Mouse (Mus musculus) layer of hippocampus, adult 9-11 months (tissue): Measurements from ENCODE around the gene Prdm1.

Experiments used
- DNase-seq: peaks from one replicate; pipeline ENCODE4 v3.0.0; 2022

The Prdm1 gene

DNA sequence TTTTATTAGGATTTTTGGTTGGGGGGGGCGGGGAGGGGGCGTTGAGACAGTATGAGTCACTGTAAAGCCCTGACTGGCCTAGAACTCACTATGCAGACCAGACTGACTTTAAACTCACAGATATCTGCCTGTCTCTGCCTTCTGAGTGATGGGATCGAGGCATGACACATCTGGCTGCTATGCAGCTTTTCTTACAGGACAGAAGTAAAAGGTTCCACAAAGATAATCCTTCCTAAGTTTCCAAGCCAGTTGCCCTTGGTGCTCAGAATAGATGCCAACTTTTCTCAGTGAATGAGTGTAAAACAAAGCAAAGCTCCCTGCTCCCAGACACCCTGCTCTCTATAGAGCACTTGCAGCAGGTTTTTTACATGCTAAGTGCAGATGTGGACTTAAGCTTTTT, 112.7 kb downstream of the Prdm1 start:
- DNase-seq = no peak

GRCm38 (mm10) chr10:44409958-44410357, 118.3 kb downstream of the Prdm1 start:
- no peak for DNase-seq

DNA sequence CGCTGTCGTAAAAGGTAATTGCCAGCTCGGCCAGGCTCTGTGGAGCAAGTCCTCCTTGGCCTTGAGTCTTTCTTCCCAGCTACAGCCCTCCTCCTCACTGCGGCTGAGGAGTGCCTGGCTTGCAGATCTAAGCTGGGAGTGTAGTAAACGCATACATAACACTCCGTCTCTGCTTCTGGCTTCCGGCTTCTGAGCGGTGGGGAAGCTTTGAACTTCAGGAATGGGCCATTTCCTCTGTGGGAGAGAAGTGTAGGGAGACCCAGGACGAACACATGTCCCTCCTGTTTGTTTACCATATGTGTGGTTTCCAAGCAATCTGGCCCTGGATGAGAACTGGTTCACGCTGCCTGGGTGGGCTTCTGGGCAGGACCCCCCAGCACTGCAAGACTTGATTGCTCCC, 119.2 kb downstream of the Prdm1 start:
- DNase-seq = no peak

- DNase-seq = no peak
Measured at GRCm38 (mm10) chr10:44403415-44403814, 124.9 kb downstream of the Prdm1 start.

DNA sequence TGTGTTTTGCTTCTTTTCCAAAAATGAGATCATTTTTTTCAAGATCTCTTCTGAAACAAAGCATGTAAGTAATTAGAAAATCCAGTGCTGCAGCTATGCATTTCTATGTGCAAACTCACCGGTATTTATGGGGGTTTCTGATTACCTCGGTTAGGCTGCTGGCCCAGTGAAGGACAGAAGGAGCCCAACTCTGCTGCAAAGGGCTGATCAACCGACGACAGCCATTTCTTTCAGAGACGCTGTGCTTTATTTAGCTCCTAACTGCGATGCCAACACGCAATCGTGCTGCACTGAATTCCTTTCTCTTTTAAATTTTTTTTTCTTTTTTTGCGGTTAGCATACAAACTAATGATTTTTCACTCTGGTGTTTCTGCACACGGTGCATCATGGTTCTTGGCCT, 126.7 kb downstream of the Prdm1 start:
- DNase-seq = no peak

GRCm38 (mm10) chr10:44400602-44401001, 127.7 kb downstream of the Prdm1 start:
- DNase-seq = no peak

- DNase-seq = no peak
Measured at GRCm38 (mm10) chr10:44400119-44400518, 128.2 kb downstream of the Prdm1 start.

- DNase-seq = no peak
Measured at GRCm38 (mm10) chr10:44392855-44393254, 135.4 kb downstream of the Prdm1 start.

DNA sequence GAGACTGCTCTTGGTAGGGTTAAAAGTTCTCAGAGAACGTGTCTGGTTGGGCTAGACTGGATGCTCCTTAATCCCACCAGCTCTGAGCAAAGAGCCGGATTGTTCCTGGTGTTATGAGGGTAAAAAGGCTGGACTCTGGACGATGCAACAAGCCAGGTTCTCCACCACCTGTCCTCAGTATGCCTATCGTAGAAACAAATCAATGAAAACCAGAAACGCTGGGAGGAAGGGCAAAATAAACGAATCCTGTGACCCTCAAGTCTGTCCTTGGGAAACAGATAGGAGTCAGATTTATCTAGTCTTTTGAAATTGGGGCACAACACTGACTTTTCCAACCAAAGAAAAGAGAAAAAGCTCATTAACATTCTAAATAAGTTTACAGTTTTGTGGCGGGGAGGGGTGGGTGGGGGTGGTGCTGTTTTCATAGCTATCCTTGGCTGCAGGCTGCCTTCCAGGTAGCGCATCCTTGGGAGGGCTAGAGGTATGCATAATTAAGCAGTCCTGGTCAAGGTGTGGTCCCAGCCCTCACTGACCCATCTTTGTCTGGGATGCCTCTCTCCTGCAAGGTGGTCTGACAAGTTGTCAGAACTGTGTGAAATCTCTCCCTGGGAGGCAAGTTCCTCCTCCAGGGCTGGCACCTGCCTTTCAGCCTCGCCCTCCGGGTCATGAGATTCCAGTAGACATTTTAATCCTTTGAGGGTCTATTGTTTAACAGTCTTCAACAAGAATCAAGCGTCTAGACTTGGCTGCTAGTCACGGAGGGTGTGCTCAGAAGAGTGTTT, 136.6 kb downstream of the Prdm1 start:
- DNase-seq = no peak

- DNase-seq = no peak
Measured at GRCm38 (mm10) chr10:44390286-44390685, 138.0 kb downstream of the Prdm1 start.

- no peak for DNase-seq
Measured at GRCm38 (mm10) chr10:44388706-44389233, 139.5 kb downstream of the Prdm1 start.
